Mouse (Mus musculus): ENCODE measurements around the gene Shkbp1.
A peak's percentile ranks its signal among the peaks of the same experiment; 100 is the strongest.

DNA sequence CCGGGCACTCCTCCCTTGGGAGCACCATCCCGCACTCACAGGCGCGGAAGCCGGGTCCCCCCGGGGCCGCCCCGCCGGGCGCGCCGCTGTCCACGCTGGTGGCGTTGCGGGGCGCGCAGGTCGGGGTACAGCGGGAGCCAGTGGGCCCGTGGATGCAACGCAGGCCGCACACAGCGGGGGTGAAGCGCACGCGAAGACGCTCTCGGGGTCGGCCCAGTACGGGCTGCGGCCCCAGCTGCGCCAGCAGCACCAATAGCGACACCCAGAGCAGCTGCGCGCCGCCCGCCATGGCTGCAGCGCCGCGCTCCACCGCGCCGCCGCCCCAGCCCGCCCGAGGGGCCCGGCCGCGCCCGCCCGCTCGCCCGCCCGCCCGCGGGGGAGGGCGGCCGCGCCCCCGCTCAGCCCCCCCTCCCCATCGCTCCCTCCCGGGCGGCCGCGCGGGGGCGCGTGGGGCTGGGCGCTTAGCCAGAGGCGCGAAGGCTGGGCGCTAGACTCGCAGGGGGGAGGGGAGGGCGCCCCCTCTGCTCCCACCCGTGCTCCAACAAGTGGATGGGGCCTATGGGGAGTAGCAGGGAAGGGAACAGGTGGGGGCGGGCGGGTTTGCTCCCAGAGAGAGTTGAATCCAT, 22.4 kb downstream of the Shkbp1 start:
- 0 out of 2 replicates have a peak, but pooled peaks have one; percentile 14 for TF ChIP-seq CTCF (IDR thresholded peaks at IDR 0.05; ENCODE audit: low read depth)
- TF ChIP-seq EP300 (IDR thresholded peaks at IDR 0.05; ENCODE audit: low read depth), result no peak
